9 mouse cellular contexts compared by ENCODE assay signal in the genomic region with DNA sequence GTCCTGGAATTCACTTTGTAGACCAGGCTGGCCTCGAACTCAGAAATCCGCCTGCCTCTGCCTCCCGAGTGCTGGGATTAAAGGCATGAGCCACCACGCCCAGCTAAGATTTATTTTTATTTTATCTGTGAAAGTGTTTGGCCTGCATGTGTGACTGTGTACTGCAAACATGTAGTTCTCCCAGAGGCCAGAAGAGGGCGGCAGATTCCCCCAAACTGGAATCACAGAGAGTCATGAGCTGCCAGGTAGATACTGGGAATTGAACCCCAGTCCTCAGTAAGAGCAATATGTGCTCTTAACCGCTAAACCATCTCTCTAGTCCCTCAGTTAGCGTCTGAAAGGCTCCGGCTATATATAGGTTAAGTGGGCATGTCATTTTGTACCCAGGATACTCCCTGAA. TPM values are rescaled to one million over a fixed set of nuclear protein-coding genes. Genes with fewer than 3 reads are reported as not detected.
A peak's percentile ranks its signal among the peaks of the same experiment; 100 is the strongest.
DNase-seq lines count a peak whose midpoint lies in the region; ATAC-seq and TF ChIP-seq lines count a peak whose summit lies in the region.
"Had no signal": no experiment of that assay in that cellular context is flagged by ENCODE, and none has a peak within 500 bp of the region (broad histone marks: within the 10 kb centered on the region; RNA-seq: fewer than 3 reads in every experiment).

No protein-coding gene starts in this region.

- ATAC-seq in liver, embryonic 11.5 days (replicated peaks; ENCODE audit: low FRiP score), result no peak
- ATAC-seq in erythroid progenitor cell, adult 5-6 weeks (replicated peaks; ENCODE audit: low FRiP score, poor library complexity, severe bottlenecking), result no peak

- no peaks in the 10 kb centered on the region for H3K27me3 ChIP-seq in liver, adult 2 months (ENCODE audit: control insufficient read depth, insufficient read depth, low read length)
- peaks cover 15% of the 10 kb centered on the region for H3K27me3 ChIP-seq in liver, embryonic 11.5 days (replicated peaks; ENCODE audit: control insufficient read depth, insufficient read depth, low read length)
- H3K27me3 ChIP-seq: hindbrain, embryonic 15.5 days had no signal

- TF ChIP-seq CTCF in liver, adult 2 months (IDR thresholded peaks at IDR 0.05; ENCODE audit: low read depth, low read length), result peak; percentile 67; the same call in 1 of the 2 replicates

- 75% methylated on average over 8 of the region's 8 CpGs for WGBS in liver, adult 2 months
- WGBS in liver, embryonic 11.5 days, result 37% methylated on average over 8 of the region's 8 CpGs

- no peak for TF ChIP-seq POLR2A in liver, adult 2 months (IDR thresholded peaks at IDR 0.05; ENCODE audit: extremely low read depth, insufficient read depth, low read length)

- peaks cover 2% of the 10 kb centered on the region for H3K4me1 ChIP-seq in liver, adult 2 months (ENCODE audit: control insufficient read depth, insufficient read depth, low read length)
- no peaks in the 10 kb centered on the region; the same call in 1 of the 2 replicates for H3K4me1 ChIP-seq in liver, embryonic 11.5 days (replicated peaks; ENCODE audit: control insufficient read depth, insufficient read depth, low read length)

- H3K27ac ChIP-seq in liver, adult 2 months (replicated peaks; ENCODE audit: insufficient read depth, low read depth, low read length), result no peak overlapping the region
- no peak overlapping the region for H3K27ac ChIP-seq in liver, embryonic 11.5 days (ENCODE audit: low read depth, low read length)
- H3K27ac ChIP-seq: hindbrain, embryonic 15.5 days had no signal

- H3K9me3 ChIP-seq in liver, embryonic 11.5 days (ENCODE audit: control insufficient read depth, low read length), result no peaks in the 10 kb centered on the region
- H3K9me3 ChIP-seq: hindbrain, embryonic 15.5 days had no signal

- no peak overlapping the region for H3K9ac ChIP-seq in liver, adult 2 months (ENCODE audit: low read depth, low read length)
- H3K9ac ChIP-seq in liver, embryonic 11.5 days (ENCODE audit: low read depth, low read length), result no peak overlapping the region
- H3K9ac ChIP-seq: hindbrain, embryonic 15.5 days had no signal

- DNase-seq in cerebellum, postnatal 14 days, result peak; percentile 52 to 73
- no peak for DNase-seq in cerebellum, adult 11-12 months
- no peak for DNase-seq in liver, adult 2 months (ENCODE audit: extremely low read depth, low read depth, low spot score)
- DNase-seq in liver, embryonic 11.5 days (ENCODE audit: low spot score), result no peak
- peak; percentile 59 for DNase-seq in brain, adult 2 months (ENCODE audit: low read depth, low spot score)
- DNase-seq in lung, postnatal 36 days, result peak; percentile 49
- no peak for DNase-seq in urinary bladder, postnatal 36 days (ENCODE audit: low spot score in 2 of 2)

- no peaks in the 10 kb centered on the region for H3K36me3 ChIP-seq in liver, adult 2 months (ENCODE audit: control insufficient read depth, insufficient read depth, low read length)
- no peaks in the 10 kb centered on the region for H3K36me3 ChIP-seq in liver, embryonic 11.5 days (ENCODE audit: control insufficient read depth, insufficient read depth, low read length)

- H3K4me2 ChIP-seq in liver, embryonic 11.5 days, result no peak overlapping the region
- H3K4me2 ChIP-seq: hindbrain, embryonic 15.5 days had no signal

- no peak overlapping the region for H3K4me3 ChIP-seq in liver, adult 2 months (ENCODE audit: insufficient read depth, low read depth, low read length)
- no peak overlapping the region for H3K4me3 ChIP-seq in liver, embryonic 11.5 days (ENCODE audit: low read depth, low read length)
- H3K4me3 ChIP-seq: hindbrain, embryonic 15.5 days had no signal

- no peaks in the 10 kb centered on the region for H3K79me2 ChIP-seq in liver, adult 2 months (ENCODE audit: control insufficient read depth, insufficient read depth, low read length)

RNA-seq across cellular contexts. Expression of a gene that starts 7.4 kb away (rescaled TPM):
- total RNA-seq in liver, adult 2 months (2014; rRNA removed), result 0.37 and 0.47 TPM in 2 replicates
- polyA plus RNA-seq in liver, adult 2 months (2012; rRNA removed), result 0.80 and 1.6 TPM in 2 replicates
- polyA plus RNA-seq in liver, embryonic 11.5 days (2014; fragmentation: Nextera tagmentation; extraction: Ambion mirVana), result 1.1 and 1.9 TPM in 2 replicates
- 1.7 TPM in 1 of 2 replicates, not detected in the other for total RNA-seq in erythroid progenitor cell, adult 5-6 weeks (2015; ENCODE audit: low replicate concordance)
- total RNA-seq in erythroid progenitor cell, adult 5-6 weeks (2017; ENCODE audit: low replicate concordance), result 0.13 and 0.23 TPM in 2 replicates

RNA-seq across cellular contexts. Expression of a gene that starts 19.5 kb away (rescaled TPM):
- 0.13 and 0.18 TPM in 2 replicates for total RNA-seq in liver, adult 2 months (2014; rRNA removed)
- 0.62 and 0.81 TPM in 2 replicates for polyA plus RNA-seq in liver, adult 2 months (2012; rRNA removed)
- 0.16 and 0.25 TPM in 2 replicates for polyA plus RNA-seq in liver, embryonic 11.5 days (2014; fragmentation: Nextera tagmentation; extraction: Ambion mirVana)
- total RNA-seq in erythroid progenitor cell, adult 5-6 weeks (2015; ENCODE audit: low replicate concordance), result not detected in 2 replicates
- total RNA-seq in erythroid progenitor cell, adult 5-6 weeks (2017; ENCODE audit: low replicate concordance), result not detected in 2 replicates

RNA-seq across cellular contexts. Expression of a gene that starts 26.4 kb away (rescaled TPM):
- total RNA-seq in liver, adult 2 months (2014; rRNA removed), result not detected in 2 replicates
- 0.28 TPM in 1 of 2 replicates, not detected in the other for polyA plus RNA-seq in liver, adult 2 months (2012; rRNA removed)
- polyA plus RNA-seq in liver, embryonic 11.5 days (2014; fragmentation: Nextera tagmentation; extraction: Ambion mirVana), result 0.37 TPM in 1 of 2 replicates, not detected in the other
- total RNA-seq in erythroid progenitor cell, adult 5-6 weeks (2015; ENCODE audit: low replicate concordance), result not detected in 2 replicates
- total RNA-seq in erythroid progenitor cell, adult 5-6 weeks (2017; ENCODE audit: low replicate concordance), result 5.8 TPM in 1 of 2 replicates, not detected in the other

RNA-seq across cellular contexts. Expression of a gene that starts 26.5 kb away (rescaled TPM):
- total RNA-seq in liver, adult 2 months (2014; rRNA removed), result 473 and 572 TPM in 2 replicates
- polyA plus RNA-seq in liver, adult 2 months (2012; rRNA removed), result 330 and 416 TPM in 2 replicates
- polyA plus RNA-seq in liver, embryonic 11.5 days (2014; fragmentation: Nextera tagmentation; extraction: Ambion mirVana), result 369 and 378 TPM in 2 replicates
- 46.5 and 102 TPM in 2 replicates for total RNA-seq in erythroid progenitor cell, adult 5-6 weeks (2015; ENCODE audit: low replicate concordance)
- total RNA-seq in erythroid progenitor cell, adult 5-6 weeks (2017; ENCODE audit: low replicate concordance), result 70.3 and 109 TPM in 2 replicates

RNA-seq across cellular contexts. Expression of a gene that starts 29.8 kb away (rescaled TPM):
- not detected in 2 replicates for total RNA-seq in liver, adult 2 months (2014; rRNA removed)
- 0.17 TPM in 1 of 2 replicates, not detected in the other for polyA plus RNA-seq in liver, adult 2 months (2012; rRNA removed)
- polyA plus RNA-seq in liver, embryonic 11.5 days (2014; fragmentation: Nextera tagmentation; extraction: Ambion mirVana), result not detected in 2 replicates
- not detected in 2 replicates for total RNA-seq in erythroid progenitor cell, adult 5-6 weeks (2015; ENCODE audit: low replicate concordance)
- not detected in 2 replicates for total RNA-seq in erythroid progenitor cell, adult 5-6 weeks (2017; ENCODE audit: low replicate concordance)
- polyA plus RNA-seq: hindbrain, embryonic 15.5 days had no signal

Comparison
In these comparisons a context has a peak if more than half of its experiments do, and no peak if none do; other contexts are left out.
1. DNase-seq: peak in cerebellum, postnatal 14 days (2 of 2), brain, adult 2 months (single experiment) and lung, postnatal 36 days (single experiment); none in cerebellum, adult 11-12 months (single experiment), liver, adult 2 months (single experiment), liver, embryonic 11.5 days (single experiment) and urinary bladder, postnatal 36 days (0 of 2).